Mouse (Mus musculus) 3T3-L1 (cell line): ENCODE results near the gene Tex9.
"Not testable (repeated sequence)": the region's sequence is repeated elsewhere in the genome, so short reads cannot be mapped to it uniquely, and the experiment has no call there.

Source experiments
- DNase-seq: peaks from one replicate; pipeline ENCODE4 v3.0.0-alpha.2; 2015; ENCODE audit warnings: low read depth, low spot score

Tex9 gene

GRCm38 (mm10) chr9:72438749-72439148 is 53.3 kb downstream of the Tex9 start:
- DNase-seq = no peak

GRCm38 (mm10) chr9:72437822-72438701 is 54.0 kb downstream of the Tex9 start, which contains the start of gene Mns1:
TSS of gene Mns1 (plus strand) at chr9:72438011.
- peak; percentile 95 for DNase-seq

DNA sequence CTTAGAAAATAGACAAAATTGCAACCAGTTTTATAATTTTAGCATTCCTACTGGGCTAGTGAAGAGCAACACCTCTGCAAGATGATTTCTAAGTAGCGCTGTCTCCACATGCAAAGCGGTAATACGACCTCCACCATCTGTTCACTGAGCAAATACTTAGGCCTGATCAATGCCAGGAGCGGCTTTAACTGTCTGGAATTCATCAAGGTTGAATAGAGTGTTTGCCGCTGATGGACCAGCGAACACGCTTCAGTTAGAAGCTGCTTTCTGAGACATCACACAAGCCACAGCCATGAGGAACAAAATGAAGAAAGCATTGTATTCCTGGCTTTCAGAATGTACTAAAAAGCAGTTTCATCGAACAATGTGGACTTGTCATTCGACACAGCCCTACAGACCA is 57.1 kb downstream of the Tex9 start:
- no peak for DNase-seq

GRCm38 (mm10) chr9:72427861-72428260 is 64.2 kb downstream of the Tex9 start:
- DNase-seq = no peak

GRCm38 (mm10) chr9:72425300-72425850 is 66.6 kb downstream of the Tex9 start:
- no peak for DNase-seq

- no peak for DNase-seq
These were observed 69.3 kb downstream of the Tex9 start for GRCm38 (mm10) chr9:72422753-72423152.

GRCm38 (mm10) chr9:72422284-72422683 is 69.7 kb downstream of the Tex9 start:
- no peak for DNase-seq

GRCm38 (mm10) chr9:72420490-72420889 is 71.5 kb downstream of the Tex9 start:
- DNase-seq = no peak

GRCm38 (mm10) chr9:72418443-72418842 is 73.6 kb downstream of the Tex9 start:
- DNase-seq = no peak

DNA sequence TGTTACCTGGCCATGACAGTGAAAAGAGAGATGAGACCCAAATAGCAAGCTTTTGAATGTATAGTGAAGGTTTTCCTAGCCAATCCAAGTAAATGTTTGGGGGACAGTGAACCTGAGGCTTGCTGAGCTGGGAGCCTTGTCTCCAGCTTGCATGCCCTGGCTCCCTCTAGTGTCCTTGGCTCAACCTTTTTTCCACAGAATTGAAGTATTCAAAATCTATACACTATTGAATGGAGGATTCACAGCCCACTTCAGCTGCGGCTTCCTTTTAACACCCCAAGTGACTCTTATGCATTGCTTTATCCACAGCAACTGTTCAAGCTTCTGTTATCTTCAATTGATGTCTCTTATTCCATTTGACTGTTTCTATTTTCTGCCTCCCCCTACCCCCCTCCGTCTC is 80.3 kb downstream of the Tex9 start:
- peak; percentile 37 for DNase-seq

DNA sequence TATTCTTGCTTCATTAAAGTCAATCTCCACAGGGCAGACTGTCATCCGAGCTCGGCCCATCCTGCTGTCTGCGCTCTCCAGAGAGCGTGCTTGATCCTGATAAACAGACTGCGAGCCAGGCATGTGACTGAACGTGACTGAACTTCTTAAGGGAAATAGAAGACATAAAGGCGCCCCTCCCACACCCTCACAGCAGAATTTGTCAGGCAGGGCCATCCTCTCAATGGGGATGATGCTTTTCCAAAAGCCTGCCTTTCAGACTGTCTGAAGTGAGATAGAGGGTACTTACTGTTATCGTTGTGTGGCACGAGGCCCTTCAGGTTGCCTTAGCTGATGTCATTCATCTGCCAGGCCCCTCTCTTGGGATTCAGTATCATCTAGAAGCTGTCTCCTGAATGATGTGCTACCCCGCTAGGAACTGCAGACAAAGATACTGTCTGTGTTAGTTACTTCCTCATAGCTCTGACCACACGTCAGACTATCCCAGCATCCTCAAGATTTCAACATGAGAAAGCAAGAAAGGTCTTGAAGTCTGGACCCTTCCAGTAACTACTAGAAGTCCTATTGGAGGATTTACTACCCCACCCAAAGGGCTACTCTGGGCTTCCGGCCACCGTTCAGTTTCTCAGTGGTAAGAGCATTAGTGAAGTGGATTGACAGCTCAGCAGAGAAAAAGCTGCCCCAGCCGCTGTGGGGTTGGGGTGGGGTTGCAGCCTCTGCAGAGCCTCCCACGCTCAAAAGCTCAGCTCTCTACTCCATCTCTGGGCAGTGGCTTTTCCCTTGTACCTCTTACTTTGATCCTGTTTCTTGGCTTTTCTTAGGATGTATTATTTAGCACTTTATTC is 82.4 kb downstream of the Tex9 start:
- peak; percentile 31 for DNase-seq

GRCm38 (mm10) chr9:72408131-72408586 is 83.9 kb downstream of the Tex9 start:
- peak; percentile 89 for DNase-seq

DNA sequence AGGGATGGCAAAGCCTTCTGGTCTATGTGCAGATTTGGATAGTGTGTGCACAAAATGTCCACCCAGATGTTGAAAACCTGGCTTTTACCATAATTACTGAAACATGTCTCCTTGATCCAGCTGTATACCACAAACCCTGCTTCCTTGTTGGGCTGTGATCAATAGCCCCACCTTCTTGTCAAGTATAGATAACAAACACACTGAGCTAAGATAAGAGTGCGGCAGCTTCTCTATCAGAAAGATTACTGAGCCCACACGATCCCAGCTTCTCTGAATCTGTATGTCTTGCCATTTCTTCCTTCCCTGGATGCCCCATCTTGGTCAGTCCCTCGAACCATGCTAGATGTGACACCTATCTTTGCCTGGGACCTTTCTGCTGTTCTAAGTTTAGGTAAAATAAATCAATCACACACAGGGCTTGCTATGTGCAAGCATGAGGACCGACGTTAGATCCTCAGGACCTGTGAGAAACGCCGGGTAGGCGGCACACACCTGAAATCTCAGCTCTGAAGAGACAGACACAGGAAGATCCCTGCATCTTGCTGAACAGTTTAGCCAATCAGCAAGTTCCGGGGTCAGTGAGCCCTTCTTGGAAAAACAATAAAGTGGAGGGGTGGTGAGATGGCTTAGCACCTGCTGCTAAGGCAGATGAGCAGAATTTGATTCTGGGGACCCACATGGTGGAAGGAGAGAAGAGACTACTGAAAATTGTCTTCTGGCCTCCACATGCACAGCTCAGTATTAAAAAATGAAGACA is 86.0 kb downstream of the Tex9 start:
- no peak for DNase-seq

DNA sequence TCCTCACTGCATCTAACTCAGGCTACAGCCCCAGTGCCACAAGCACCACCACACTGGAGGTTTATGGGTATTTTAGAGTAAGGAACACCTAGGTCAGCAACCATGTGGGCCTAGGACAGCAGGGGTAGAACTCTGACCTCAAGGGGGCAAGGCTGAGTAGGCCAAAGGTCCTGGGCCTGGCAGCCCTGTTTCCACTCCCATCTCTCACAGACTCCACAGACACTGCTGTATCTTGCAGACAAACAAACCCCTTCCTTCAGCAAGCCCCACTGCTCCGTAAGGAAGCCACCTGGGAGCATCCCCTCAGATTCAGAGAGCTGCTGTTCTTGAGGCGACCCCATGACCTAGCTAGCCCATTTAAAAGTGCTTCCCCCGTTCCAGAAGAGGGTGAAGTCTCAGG is 87.1 kb downstream of the Tex9 start:
- DNase-seq = no peak

DNA sequence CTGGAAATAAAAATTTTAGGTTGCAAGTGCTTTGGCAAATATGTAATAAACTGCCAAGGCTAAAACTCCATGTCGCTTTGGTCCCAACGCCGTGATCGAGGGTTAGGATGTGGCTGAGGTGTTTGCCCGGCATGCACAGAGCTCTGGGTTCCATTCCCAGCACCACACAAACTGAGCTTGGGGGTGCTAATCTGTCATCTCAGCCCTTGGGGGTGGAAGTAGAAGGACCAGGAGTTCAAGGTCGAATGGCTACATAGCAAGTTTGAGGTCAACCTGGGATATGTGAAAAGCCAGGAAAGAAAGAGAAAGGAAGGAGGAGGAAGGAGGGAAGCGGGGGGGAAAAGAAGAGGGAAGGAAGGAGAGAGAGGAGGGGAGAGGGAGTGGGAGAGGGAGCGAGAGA is 87.6 kb downstream of the Tex9 start:
- DNase-seq = no peak

DNA sequence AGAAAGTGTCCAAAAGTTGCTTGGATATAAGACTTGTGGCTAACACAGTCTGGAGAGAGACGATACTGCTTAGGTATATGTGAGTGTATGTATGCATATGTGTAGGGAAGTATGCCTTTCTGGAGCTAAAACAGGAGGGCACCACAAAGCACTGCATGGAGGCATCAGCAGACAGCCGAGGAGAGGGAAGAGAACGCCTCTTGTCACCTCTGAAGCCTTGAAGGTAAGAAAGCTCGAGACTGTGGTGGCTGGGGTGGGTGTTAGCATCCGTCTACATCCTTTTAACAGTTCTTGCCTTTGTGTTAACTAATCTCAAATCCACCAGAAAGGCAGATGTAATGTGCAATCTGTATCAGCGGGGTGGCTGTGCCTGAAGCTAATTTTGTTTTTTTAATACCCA is 88.6 kb downstream of the Tex9 start:
- no peak for DNase-seq

GRCm38 (mm10) chr9:72401769-72402168 is 90.2 kb downstream of the Tex9 start:
- DNase-seq = not testable (repeated sequence)
